Mouse (Mus musculus): ENCODE measurements around the gene Oas1e.

GRCm38 (mm10) chr5:120809171-120809570, 13.8 kb upstream of the Oas1e start:
- TF ChIP-seq POLR2A (IDR thresholded peaks at IDR 0.05; ENCODE audit: borderline replicate concordance, low read depth, low read length) (no peak), CTCF (IDR thresholded peaks at IDR 0.05; ENCODE audit: low read depth, low read length) (no peak)
